Mouse (Mus musculus) neural tube, embryonic 13.5 days (tissue): ENCODE results near the gene Garnl3. TPM values are rescaled to one million over a fixed set of nuclear protein-coding genes. Genes with fewer than 3 reads are reported as not detected.

Experiments
- polyA plus RNA-seq: library from polyadenylated mRNA; unstranded; fragments of >200 nt; fragmentation: Nextera tagmentation; extraction: Ambion mirVana; gene quantifications from 2 replicates; pipeline ENCODE4 v1.2.1, GENCODE M21; 2015

The Garnl3 gene
- polyA plus RNA-seq, 1 experiment from 2014 or later, result 33.4 TPM

Other genes starting within 250 kb of the Garnl3 start
- 102 and 106 TPM in 2 replicates for gene Rpl12, start 170.1 kb downstream of the Garnl3 start, polyA plus RNA-seq
- gene Lrsam1, start 170.0 kb downstream of the Garnl3 start, polyA plus RNA-seq, result 23.9 and 27.3 TPM in 2 replicates
- gene Slc2a8, start 149.6 kb downstream of the Garnl3 start, polyA plus RNA-seq, result 23.4 and 26.4 TPM in 2 replicates
- 18.2 and 18.9 TPM in 2 replicates for gene Angptl2, start 84.4 kb upstream of the Garnl3 start, polyA plus RNA-seq
- gene Ralgps1, start 239.8 kb upstream of the Garnl3 start, polyA plus RNA-seq, result 33.2 and 36.9 TPM in 2 replicates